Mouse (Mus musculus) myocyte (in vitro differentiated cells): Measurements from ENCODE around the gene Ccdc88b.

Experiments used
- CEBPB ChIP-seq: IDR thresholded peaks from 2 replicates; pipeline ENCODE4 v1.6.1; 2011; ENCODE audit warnings: mild to moderate bottlenecking, moderate library complexity; ENCODE audit not compliant: poor library complexity, insufficient read depth, severe bottlenecking
- POLR2A ChIP-seq: IDR thresholded peaks from one replicate; pipeline ENCODE4 v1.6.1; 2011; ENCODE audit warnings: low read depth, mild to moderate bottlenecking, control low read depth, moderate library complexity; ENCODE audit not compliant: insufficient read length
- POLR2AphosphoS2 ChIP-seq: IDR thresholded peaks from one replicate; pipeline ENCODE4 v1.6.1; 2011; ENCODE audit warnings: low read depth, control low read depth; ENCODE audit not compliant: insufficient read length
- TCF12 ChIP-seq: IDR thresholded peaks from one replicate; pipeline ENCODE4 v1.6.1; 2011; ENCODE audit warnings: mild to moderate bottlenecking, control low read depth; ENCODE audit not compliant: poor library complexity, insufficient read depth, severe bottlenecking

DNA sequence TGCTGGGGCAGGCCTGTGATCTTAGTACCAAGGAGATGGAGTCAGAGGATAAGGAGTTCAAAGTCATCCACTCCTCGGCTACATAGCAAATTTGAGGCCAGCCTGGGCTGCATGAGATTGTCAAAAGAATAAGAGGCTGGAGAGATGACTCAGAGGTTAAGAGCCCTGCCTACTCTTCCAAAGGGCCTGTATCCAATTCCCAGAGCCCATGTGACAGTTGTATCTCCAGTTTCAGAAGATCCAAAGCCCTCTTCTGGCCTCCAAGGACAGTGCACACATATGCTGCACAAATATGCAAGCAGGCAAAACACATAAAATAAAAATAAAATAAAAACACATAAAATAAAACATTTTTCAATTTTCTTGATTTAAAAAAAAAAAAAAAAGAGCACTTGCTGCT, 16.2 kb upstream of the Ccdc88b start:
- TF ChIP-seq CEBPB (no peak), TCF12 (no peak), POLR2A (no peak), POLR2AphosphoS2 (no peak)
